Mouse (Mus musculus): ENCODE data around the gene Ormdl1.
"Not testable (repeated sequence)": the region's sequence is repeated elsewhere in the genome, so short reads cannot be mapped to it uniquely, and the experiment has no call there.

Ormdl1 gene

DNA sequence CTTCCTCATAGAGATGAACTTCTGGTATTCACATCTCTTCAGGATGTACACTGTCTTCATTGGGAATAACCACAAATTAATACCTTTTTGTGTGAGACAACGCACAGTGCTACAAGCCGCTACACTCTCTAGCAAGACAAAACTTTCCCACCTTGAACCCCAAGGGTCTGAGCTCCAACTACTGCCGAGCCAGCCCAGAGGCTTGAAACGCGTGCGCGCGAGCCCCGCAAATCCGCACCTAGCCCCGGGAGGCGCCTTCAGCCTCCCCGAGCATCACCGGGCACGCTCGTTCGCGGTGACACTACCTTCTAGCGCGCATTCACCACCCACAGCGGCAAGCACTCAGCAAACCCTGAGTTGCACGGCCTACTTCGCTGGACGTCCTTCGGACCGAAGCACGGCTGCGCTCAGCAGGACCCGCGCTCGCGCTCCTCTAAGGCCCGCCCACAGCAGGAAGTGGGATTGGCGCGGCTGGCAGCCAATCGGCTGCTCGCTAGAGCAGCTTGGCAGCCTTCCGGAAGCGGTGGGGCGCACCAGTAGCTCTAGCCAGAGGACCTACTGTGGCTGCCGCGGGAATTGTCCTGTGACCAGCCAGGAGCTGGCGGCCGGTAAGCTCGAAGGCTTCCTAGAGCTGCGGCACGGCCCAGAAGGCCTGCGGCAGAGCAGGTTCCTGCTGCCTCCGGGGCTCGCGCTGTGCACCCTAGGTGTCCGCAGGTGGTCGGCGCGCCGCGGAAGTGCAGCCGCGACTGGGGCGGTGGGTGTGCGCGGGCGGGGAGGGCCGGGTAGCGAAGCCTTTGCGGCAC lies at the start of gene Ormdl1, which contains the start of the genes Pms1 and Gm28778:
Gene Ormdl1, plus strand, starts transcription at position 515 of the 803 bp plus-strand sequence.
Gene Pms1, minus strand, starts transcription at position 438 of the 803 bp plus-strand sequence.
Gene Gm28778, plus strand, starts transcription at position 531 of the 803 bp plus-strand sequence.
- DNase-seq (ENCODE audit: low spot score): peak; percentile 96

DNA sequence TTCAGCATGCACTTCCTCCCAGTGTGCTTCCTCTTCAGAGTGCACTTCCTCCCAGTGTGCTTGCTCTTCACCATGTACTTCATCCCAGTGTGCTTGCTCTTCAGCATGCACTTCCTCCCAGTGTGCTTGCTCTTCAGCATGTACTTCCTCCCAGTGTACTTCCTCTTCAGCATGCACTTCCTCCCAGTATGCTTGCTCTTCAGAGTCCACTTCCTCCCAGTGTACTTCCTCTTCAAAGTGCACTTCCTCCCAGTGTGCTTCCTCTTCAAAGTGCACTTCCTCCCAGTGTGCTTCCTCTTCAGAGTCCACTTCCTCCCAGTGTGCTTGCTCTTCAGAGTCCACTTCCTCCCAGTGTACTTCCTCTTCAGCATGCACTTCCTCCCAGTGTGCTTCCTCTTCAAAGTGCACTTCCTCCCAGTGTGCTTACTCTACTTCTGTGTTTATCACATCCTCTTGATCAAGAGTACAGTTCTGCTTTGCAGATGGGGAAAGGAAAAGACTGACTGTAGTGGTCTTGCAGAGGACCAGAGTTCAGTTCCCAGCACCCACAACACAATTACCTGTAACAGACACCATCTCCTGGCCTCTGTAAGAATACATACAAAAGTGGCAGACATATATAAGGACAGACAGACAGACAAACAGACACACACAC lies 31.8 kb upstream of the Ormdl1 start:
- not testable (repeated sequence) for DNase-seq (ENCODE audit: low spot score)

DNA sequence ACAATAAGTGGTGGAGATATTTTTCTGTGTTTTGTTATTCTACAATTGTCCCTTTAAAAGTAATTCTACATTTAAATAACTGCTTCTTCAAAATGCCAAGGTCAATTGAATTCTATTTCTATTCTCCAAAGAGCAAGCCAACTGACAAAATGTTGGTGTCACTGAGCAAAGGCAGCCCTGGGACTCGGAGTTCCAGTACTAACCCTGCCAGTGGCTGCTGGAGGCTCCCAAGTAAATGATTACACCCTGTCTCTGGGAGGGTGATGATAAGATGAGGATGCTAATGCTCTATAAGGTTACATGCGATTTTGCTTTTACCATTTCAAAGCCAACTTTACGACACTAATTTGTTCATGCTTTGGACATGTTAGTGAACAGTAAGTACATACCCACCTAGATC lies 27.0 kb upstream of the Ormdl1 start:
- no peak for DNase-seq (ENCODE audit: low spot score)

DNA sequence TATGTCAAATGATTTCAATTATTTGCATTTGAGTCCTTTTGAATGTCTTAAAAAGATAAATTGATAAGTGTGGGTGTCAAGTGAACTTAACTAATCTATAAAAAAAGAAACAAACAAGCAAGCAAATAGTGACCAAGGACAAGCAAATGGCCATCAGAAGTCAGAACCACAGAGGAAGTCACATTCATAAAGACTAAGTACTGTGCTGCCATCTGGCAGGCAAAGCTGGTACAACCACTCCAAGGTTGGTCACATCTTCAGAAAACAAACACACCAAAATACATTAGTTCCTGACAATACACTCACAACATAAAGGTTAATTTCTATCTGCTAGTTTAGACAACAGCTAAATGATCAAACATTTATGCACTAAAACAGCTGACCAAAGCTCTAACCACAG lies 24.2 kb upstream of the Ormdl1 start:
- peak; percentile 40 for DNase-seq (ENCODE audit: low spot score)

DNA sequence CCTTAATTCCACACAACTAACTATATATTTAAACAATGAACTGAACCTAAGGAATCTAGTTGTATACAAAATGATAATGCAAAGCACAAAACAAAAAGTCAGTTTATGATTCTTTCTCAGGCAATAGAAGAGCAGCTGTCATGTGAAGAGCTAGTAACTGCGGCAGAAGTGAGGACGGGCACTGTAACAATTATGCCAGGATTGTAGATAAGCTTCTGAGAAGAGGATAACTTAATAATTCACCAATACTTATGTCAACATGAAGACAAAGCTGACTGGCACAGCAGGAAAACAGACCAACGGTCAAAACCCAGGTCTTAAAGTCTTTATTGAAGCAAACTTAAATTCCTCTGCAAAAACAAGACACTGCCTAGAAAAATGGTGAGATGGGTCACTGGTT lies 5.7 kb upstream of the Ormdl1 start:
- no peak for DNase-seq (ENCODE audit: low spot score)

DNA sequence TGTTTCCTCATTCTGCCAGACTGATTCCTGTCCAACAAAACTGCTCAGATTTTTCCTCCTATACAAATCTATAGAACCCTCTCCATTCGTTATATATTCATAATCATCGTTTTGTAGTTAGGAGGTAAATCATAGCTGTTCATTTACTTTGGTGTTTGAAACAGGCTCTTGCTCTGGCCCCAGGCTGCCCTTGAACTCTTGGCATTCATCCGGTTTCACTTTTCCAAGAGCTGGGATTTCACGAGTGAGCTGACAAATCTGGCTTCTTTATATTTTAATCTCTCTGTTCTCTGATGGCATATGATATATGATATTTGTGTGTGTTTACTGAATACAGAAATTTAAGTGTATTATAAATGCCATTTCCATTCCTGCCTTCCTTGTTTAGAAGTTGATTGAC lies 3.6 kb downstream of the Ormdl1 start:
- no peak for DNase-seq (ENCODE audit: low spot score)

DNA sequence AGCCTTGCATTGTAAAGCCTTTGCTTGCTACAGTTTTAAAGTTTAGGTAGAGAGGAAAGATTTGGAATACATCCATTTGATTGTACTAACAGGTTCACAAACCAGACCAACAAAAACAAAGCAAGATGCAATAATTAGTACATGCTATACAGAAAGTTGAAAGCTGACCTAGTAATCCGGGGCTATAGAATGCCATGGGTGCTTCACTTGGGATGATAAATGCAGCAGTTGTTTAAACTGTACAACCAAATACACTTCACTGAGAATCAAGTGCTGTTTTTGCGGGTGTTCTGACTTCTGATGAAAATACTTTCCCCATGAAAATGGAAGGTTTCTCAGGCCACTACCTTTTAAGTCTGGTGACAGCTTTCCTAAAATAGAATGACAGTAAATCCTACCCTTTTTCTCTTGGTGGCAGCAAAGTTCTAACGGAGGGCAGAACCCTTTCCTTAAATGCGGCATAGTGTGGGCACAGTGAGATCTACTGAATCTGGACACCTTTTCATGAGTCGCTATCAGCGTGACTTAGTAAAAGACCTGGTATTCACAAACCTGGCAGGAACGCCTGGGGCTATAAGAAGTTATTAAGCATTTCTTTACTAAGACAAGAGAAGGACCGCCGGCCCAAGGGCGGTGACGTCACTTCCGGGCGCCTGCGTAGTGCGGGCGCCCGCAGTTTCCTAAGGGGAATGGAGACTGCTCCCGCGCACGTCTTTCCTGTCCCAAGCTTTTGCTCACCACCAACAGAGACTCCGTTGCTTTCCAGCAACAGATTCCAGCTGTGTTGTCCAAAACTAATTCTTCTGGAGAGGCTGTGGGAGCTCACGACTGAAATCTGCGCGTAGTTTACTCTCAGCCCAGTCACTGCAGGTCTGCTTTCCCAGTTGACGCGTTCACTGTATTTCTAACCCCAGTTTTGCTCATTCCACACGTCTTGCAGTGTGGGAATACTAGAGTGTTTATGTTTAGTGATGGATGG lies 16.4 kb downstream of the Ormdl1 start, which contains the start of gene Osgepl1:
Gene Osgepl1, plus strand, starts transcription at position 636 of the 979 bp plus-strand sequence.
- peak; percentile 92 for DNase-seq (ENCODE audit: low spot score)

DNA sequence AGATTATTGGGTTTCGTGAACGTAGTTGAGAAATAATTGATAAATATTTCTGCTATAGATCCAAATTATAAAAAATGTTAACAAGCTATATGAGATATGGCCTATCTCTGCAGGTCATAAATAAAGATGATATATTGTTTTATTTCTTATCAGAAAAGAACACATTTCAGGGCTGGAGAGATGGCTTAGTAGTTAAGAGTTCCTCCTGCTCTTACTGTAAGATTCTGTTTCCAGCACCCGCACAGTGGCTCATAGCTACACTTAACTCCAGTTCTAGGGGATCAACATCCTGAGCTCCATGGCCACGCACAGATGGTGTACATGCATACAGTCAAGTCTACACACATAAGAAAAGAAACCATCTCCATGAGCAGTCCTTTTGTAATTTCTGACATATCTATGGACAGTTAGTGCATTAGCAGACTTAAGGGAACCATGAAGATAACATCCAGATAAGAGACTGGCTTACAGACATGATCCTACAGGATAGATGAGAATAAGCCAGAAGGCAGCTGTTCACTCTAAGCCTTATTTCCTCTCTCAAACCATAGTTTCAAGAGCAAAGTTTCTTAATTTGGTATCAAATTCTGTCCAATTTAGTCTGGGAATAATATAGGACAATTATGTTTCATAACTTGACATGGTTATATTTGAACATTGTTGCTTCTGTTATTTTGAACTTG lies 24.9 kb downstream of the Ormdl1 start:
- DNase-seq (ENCODE audit: low spot score): no peak

DNA sequence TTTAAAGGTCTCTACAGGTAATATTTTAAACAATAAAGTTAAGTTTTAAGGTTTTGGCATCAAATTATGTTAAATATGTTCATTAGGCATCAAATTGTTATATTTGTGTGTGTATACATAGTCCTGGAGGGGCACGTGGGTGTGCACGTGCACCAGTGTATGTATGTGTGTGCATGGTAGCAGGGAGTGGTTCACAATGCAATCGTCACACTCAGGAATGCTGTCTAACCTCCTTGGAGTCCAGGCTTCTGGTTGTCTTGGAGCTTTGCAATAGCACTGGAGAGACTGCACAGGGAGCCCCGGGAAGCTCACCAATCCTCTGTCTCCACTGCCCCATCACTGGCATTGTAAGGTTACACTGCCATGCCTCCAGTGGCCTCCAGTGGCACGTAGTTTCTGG lies 26.4 kb downstream of the Ormdl1 start:
- no peak for DNase-seq (ENCODE audit: low spot score)

DNA sequence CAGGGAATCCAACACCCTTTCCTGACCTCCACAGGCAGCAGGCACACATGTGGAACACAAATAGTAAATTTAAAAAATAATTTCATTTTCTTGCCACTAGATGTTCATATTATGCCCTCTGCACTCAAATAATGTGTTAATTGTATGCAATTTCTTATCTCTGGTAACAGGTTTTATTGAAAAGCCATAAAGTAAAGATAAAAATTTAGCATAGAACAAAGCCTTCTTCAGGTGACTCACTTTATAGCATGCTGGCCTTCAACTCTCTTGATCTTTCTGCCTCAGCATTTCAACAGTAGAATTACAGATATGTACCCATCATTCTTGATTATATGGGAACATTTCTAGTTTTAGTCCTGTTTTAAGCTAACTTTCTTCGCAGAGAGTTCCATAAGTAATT lies 27.4 kb downstream of the Ormdl1 start:
- no peak for DNase-seq (ENCODE audit: low spot score)

DNA sequence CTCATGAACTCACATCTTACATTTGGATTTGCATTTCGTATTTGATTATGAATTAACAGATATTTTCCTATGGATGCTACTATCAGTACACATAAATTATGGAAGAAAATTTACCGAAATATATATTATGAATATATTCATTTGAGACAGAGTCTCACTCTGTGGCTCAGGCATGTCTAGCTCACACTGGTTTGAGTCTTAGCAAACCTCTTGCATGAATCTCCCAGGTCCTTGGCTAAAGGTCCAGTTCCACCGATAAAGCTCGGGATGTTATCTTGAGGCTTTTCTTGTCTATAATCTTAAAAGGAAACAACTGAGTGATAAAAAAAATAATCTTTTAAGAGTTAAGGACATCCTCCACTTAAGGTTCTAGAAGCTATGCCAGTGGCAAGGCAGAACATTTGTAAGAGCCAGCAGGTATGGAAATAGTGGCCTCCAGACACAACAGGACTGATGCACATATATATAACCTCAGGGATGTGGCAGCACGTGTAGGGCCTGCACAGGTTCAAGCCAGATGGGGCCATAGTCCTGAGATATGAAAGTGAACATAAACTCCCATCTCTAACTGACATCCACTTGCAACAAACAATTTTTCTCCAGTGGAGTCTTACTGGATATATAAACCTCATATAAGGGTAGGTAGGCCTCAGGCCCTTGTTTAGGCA lies 28.1 kb downstream of the Ormdl1 start:
- DNase-seq (ENCODE audit: low spot score): no peak

DNA sequence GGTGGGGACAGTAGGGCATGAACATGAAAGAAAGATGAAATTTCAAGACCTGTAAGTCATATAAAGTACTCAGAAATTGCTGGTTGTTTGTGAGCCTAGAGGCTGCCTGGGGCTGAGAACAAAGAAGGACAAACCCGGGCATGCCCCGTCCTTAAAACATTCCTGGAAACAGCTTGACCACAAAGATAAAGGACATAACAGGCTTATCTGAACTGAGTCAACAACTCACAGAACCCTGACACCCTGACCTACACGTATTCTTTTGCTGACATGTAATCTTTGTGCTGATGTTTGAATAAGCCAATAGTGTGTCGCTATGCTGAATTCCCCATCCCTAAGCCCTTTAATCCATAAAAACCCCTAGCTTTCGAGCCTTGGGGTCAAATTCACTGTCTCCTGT lies 36.6 kb downstream of the Ormdl1 start:
- DNase-seq (ENCODE audit: low spot score): not testable (repeated sequence)

DNA sequence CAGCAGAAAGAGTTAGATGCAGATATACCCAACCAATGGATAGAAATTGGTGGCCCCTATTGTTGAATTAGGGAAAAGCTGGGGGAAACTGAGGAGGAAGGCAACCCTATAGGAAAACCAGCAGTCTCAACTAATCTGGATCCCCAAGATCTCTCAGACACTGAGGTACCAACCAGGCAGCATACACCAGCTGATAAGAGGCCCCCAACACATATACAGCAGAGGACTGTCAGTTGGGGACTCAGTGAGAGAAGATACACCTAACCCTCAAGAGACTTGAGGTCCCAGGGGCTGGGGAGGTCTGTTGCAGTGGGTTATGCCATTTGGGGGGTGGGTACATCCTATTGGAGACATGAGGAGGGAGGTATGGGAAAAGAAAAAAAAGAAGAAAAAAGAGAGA lies 38.6 kb downstream of the Ormdl1 start:
- no peak for DNase-seq (ENCODE audit: low spot score)

DNA sequence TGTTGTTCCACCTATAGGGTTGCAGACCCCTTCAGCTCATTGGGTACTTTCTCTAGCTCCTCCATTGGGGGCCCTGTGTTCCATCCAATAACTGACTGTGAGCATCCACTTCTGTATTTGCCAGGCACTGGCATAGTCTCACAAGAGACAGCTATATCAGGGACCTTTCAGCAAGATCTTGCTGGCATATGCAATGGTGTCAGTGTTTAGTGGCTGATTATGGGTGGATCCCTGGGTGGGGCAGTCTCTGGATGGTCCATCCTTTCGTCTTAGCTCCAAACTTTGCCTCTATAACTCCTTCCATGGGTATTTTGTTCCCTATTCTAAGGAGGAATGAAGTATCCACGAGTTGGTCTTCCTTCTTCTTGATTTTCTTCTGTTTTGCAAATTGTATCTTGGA lies 40.5 kb downstream of the Ormdl1 start:
- not testable (repeated sequence) for DNase-seq (ENCODE audit: low spot score)

DNA sequence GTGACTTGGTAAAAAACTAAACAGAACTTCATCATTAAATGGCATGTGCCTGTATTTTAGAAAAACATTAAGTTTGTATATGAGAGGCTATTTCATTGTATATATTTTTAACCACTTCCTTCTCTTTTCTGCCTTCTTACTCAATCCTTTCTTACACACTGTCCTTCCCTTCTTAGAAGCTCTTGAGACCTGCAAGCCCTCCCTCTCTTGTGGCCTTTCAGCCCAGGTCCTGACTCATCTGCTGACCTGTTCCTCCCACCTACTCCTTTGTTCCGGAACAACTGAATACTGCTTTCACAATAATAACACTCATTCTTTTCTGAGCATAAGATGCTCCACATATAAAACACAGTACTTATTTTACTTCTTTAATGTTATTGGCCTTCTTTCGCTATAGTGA lies 44.2 kb downstream of the Ormdl1 start:
- no peak for DNase-seq (ENCODE audit: low spot score)

DNA sequence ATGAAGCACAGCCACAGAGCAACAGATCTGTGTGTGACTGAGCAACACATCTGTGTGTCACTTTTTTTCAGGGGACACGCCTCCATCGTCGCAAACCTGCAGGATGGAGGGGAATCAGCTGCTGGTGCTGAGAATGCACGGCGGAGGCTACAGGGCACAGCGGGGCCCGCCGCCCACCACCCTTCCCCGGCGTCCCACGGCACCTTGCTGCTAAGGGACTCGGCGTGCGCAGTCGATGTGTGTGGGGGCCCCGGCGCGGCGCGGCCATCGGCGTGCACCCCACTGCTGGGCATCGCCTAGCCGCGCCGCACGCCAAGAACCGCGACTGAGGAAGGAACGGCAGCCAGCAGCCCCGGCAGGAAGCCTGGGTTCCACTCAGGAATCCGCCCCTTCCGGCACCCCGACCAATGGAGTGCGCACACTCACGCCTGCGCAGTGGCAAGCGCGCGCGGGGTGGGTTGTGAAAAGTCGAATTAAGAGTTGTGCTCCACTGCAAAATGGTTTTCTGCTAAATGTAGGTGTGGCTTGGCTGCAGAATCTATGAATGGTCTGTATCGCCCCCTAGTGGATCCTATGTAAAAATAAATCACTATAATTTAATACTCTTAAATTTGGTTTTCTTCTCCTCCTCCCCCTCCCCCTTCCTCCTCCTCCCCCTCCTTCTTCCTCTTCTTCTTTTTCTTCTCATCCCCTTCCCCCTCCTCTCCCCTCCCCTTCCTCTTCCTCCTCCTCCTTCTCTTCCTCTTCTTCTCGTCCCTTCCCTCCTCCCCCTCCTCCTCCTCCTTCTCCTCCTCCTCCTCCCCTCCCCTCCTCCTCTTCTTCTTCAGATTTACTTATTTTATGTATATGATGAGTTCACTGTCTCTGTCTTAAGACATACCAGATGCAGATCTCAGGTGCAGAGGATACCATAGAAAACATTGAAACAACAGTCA lies 55.7 kb downstream of the Ormdl1 start, which contains the start of the genes Asdurf, Gm28551 and Asnsd1:
Gene Asdurf, minus strand, starts transcription at position 293 of the 935 bp plus-strand sequence.
Gene Gm28551, minus strand, starts transcription at position 341 of the 935 bp plus-strand sequence.
Gene Asnsd1, minus strand, starts transcription at position 426 of the 935 bp plus-strand sequence.
- peak; percentile 96 for DNase-seq (ENCODE audit: low spot score)

DNA sequence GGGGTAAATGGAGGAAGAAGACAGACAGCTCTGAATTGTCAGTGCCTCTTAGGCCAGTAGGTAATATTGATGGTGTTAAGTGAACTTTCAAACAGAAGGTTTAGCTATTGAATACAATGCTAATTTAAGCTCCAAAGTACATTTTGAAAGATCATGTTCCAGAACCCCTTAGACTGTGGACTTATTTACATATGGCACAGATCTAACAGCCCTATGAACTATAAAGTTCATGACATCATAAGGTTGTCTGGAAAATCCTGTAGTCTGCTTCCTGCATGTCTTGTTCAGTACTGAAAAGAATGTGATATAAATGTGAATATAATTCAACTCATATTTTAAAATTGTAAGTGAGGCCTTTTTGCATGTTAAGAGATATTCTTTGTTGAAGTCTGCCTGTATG lies 62.1 kb downstream of the Ormdl1 start:
- DNase-seq (ENCODE audit: low spot score): no peak
